Mouse (Mus musculus): ENCODE data around the gene Gm20431. TPM values are rescaled to one million over a fixed set of nuclear protein-coding genes. Genes with fewer than 3 reads are reported as not detected.
"Not testable (repeated sequence)": the region's sequence is repeated elsewhere in the genome, so short reads cannot be mapped to it uniquely, and the experiment has no call there.

The Gm20431 gene
- polyA plus RNA-seq, 1 experiment from 2014 or later, result 9.4 TPM

- Histone ChIP-seq H3K9ac (no peak overlapping the region), H3K4me1 (peaks cover 12% of the 10 kb centered on the region), H3K36me3 (peaks cover 26% of the 10 kb centered on the region), H3K4me3 (no peak overlapping the region), H3K27ac (no peak overlapping the region), H3K9me3 (no peaks in the 10 kb centered on the region), H3K27me3 (no peaks in the 10 kb centered on the region), H3K4me2 (no peak overlapping the region)
- WGBS, result 80% methylated on average over 13 of the region's 13 CpGs
- ATAC-seq (ENCODE audit: insufficient number of reproducible peaks, low FRiP score, low TSS enrichment, low read depth), result no peak
Observed at GRCm38 (mm10) chr2:167622352-167622751, 38.9 kb downstream of the Gm20431 start.

GRCm38 (mm10) chr2:167621255-167622087, 39.8 kb downstream of the Gm20431 start:
- 87% methylated on average over 9 of the region's 9 CpGs for WGBS
- Histone ChIP-seq H3K27me3 (no peaks in the 10 kb centered on the region), H3K36me3 (peaks cover 29% of the 10 kb centered on the region), H3K27ac (no peak overlapping the region), H3K9ac (no peak overlapping the region), H3K9me3 (no peaks in the 10 kb centered on the region), H3K4me1 (peaks cover 12% of the 10 kb centered on the region), H3K4me3 (no peak overlapping the region), H3K4me2 (no peak overlapping the region)
- ATAC-seq (ENCODE audit: insufficient number of reproducible peaks, low FRiP score, low TSS enrichment, low read depth), result no peak

GRCm38 (mm10) chr2:167617472-167617871, 43.8 kb downstream of the Gm20431 start:
- Histone ChIP-seq H3K4me2 (no peak overlapping the region), H3K9ac (no peak overlapping the region), H3K9me3 (no peaks in the 10 kb centered on the region), H3K4me1 (peaks cover 12% of the 10 kb centered on the region), H3K36me3 (peaks cover 61% of the 10 kb centered on the region), H3K27ac (no peak overlapping the region), H3K27me3 (no peaks in the 10 kb centered on the region), H3K4me3 (no peak overlapping the region)
- 73% methylated on average over 4 of the region's 4 CpGs for WGBS
- ATAC-seq (ENCODE audit: insufficient number of reproducible peaks, low FRiP score, low TSS enrichment, low read depth), result no peak

DNA sequence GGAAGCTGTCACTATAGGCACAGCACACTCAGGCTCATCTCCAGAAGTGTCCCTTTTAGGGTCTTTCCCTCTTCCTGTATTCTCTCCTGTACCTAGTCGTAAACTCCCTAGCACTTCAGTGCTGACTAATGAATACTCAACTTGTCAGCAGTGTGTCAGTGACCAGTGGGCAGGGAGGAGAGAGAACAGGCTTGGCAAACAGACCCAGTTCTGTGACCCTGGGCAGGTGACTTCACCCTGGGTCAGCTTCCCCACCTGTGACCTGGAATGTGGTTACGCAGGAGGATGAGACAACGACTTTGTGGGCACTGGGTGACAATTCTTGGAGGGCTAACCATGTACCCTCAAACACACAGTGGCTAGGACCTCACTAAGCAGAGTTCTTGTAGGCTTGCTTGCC, 44.3 kb downstream of the Gm20431 start:
- no peak overlapping the region for H3K4me2 ChIP-seq
- no peak overlapping the region for H3K9ac ChIP-seq
- peaks cover 63% of the 10 kb centered on the region for H3K36me3 ChIP-seq
- H3K27ac ChIP-seq, result no peak overlapping the region
- H3K9me3 ChIP-seq, result no peaks in the 10 kb centered on the region
- 87% methylated on average over 3 of the region's 3 CpGs for WGBS
- H3K4me3 ChIP-seq, result no peak overlapping the region
- peaks cover 11% of the 10 kb centered on the region for H3K4me1 ChIP-seq
- no peaks in the 10 kb centered on the region for H3K27me3 ChIP-seq
- no peak for ATAC-seq (ENCODE audit: insufficient number of reproducible peaks, low FRiP score, low TSS enrichment, low read depth)

DNA sequence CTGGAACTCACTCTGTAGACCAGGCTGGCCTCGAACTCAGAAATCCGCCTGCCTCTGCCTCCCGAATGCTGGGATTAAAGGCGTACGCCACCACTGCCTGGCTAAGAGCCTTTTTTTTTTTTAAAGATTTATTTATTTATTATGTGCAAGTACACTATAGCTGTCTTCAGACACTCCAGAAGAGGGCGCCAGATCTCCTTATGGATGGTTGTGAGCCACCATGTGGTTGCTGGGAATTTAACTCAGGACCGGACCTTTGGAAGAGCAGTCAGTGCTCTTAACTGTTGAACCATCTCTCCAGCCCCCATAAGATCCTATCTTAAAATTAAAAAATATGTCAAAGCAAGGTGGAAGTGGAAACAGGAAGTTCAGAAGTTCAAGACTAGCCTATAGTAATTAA, 48.0 kb downstream of the Gm20431 start:
- H3K36me3 ChIP-seq, result peaks cover 82% of the 10 kb centered on the region
- H3K4me3 ChIP-seq; H3K9ac ChIP-seq; H3K9me3 ChIP-seq; H3K27me3 ChIP-seq; H3K4me2 ChIP-seq; H3K4me1 ChIP-seq; ATAC-seq (ENCODE audit: insufficient number of reproducible peaks, low FRiP score, low TSS enrichment, low read depth); H3K27ac ChIP-seq: not testable (repeated sequence)
- WGBS, result 93% methylated on average over 7 of the region's 7 CpGs

DNA sequence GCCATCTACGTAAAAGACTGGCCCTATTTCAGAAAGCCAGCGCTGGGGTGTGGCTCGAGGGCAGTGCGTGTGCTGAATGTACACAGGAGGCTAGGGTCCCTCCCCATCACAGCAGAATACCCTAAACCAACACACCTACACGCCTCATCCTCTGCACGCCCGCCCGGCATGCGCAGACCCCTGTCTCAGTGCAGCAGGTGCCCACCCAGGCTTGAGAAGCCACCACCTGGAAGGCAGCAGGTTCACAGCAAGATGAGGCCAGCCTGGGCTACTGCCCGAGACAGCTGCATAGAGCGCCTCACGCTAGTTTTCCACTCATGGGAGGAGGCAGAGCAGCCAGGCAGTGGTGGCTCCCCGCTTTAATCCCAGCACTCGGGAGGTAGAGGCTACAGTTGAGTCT, 49.2 kb downstream of the Gm20431 start:
- H3K27ac ChIP-seq, result no peak overlapping the region
- H3K36me3 ChIP-seq, result peaks cover 77% of the 10 kb centered on the region

DNA sequence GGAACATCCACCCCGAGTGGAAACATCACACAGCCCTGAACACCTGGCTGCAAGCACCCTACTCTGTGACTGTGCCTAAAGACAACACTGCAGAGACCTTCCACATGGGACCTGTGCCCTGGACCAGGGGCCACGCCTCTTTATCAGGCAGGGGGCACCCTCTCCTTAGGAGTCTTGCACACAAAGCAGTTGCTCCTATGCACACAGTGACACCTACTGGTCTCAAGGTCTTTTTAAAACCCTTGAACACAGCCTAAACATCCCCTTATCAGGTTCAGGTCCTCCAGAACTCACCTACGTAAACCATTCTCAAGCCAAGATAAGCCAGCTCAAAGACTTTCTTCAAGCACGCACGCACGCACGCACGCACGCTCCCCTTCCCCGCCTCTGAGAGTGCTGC, 50.0 kb downstream of the Gm20431 start:
- no peak for ATAC-seq (ENCODE audit: insufficient number of reproducible peaks, low FRiP score, low TSS enrichment, low read depth)
- Histone ChIP-seq H3K27me3 (no peaks in the 10 kb centered on the region), H3K4me2 (no peak overlapping the region), H3K9me3 (no peaks in the 10 kb centered on the region), H3K4me1 (peaks cover 6% of the 10 kb centered on the region; the same call in 1 of the 2 replicates), H3K36me3 (peaks cover 76% of the 10 kb centered on the region), H3K27ac (no peak overlapping the region), H3K4me3 (no peak overlapping the region), H3K9ac (no peak overlapping the region)
- WGBS, result 90% methylated on average over 10 of the region's 10 CpGs

More for the DNA sequence above, 49.2 kb downstream of the Gm20431 start:
- H3K4me3 ChIP-seq, result no peak overlapping the region
- ATAC-seq (ENCODE audit: insufficient number of reproducible peaks, low FRiP score, low TSS enrichment, low read depth), result no peak
- H3K4me2 ChIP-seq, result no peak overlapping the region
- H3K4me1 ChIP-seq, result peaks cover 3% of the 10 kb centered on the region; the same call in 1 of the 2 replicates
- H3K9ac ChIP-seq, result no peak overlapping the region
- H3K27me3 ChIP-seq, result no peaks in the 10 kb centered on the region
- no peaks in the 10 kb centered on the region for H3K9me3 ChIP-seq
- 88% methylated on average over 14 of the region's 14 CpGs for WGBS

DNA sequence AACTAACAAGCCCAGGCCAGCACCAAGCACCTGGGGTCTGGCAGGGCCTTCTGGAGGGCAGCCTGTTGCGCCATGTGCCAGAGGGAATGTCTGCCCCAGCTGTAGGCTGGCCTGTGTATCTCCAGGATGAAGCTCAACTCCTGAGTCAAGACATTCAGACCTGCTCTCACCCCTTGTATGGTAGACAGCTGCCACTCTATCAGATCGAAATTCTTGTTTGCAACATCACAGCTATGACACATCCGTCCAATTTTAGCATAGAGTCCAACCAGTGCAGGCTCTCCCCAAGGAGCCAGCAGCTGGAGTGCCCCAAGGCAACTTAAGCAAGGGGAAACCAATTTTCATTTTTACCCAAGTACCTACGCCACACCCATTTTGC, 54.6 kb downstream of the Gm20431 start:
- H3K4me1 ChIP-seq, result peaks cover 25% of the 10 kb centered on the region
- H3K4me3 ChIP-seq, result no peak overlapping the region
- H3K9ac ChIP-seq, result no peak overlapping the region
- ATAC-seq (ENCODE audit: insufficient number of reproducible peaks, low FRiP score, low TSS enrichment, low read depth), result no peak
- 68% methylated on average over 4 of the region's 4 CpGs for WGBS
- peak overlapping the region; percentile 34; the same call in 1 of the 2 replicates for H3K27ac ChIP-seq
- 0 out of 2 replicates have a peak, but pooled peaks cover 3% of the 10 kb centered on the region for H3K27me3 ChIP-seq
- peaks cover 40% of the 10 kb centered on the region for H3K36me3 ChIP-seq
- no peak overlapping the region for H3K4me2 ChIP-seq
- H3K9me3 ChIP-seq, result no peaks in the 10 kb centered on the region

DNA sequence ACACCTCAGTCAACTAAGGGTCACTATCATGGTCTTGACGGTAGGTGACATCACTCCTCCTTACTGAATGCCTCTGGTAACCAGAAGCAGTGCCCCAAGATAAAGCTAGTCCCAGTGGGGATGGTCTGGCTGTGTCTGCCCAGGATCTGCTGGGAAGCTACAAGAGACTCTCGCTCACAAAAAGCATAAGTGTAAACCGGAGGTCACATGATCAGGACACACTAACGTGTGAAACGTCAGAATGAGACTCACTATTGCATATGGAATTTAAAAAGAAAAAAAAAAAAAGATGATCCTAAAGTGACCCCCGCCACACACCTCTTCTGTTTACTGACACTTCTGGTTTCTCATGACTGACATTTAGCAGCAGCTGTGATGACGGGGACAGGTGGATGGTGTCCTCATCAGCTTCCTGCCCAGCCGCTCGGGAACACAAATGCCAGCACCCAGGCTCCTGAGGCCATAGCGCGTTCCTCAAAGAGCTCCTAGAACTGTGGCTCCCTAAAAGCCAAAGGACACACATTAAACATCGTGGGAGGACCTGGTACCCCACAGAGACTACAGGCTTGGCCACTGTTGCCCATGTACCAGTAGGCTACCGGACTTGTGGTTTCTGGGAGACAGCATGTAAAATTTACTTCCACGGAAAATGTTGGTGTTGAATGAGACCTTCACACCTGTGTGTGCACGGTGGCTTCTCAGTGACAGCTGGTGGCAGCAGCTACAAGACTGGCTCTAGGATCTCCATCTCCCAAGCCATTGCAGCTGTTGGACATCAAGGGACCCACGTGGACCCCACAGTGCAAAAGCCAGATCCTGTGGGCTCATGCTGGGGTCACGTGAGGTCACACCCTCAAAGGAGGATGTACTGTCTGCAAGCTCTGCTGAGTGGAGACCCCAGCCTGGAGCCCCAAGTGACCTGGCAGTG, 55.2 kb downstream of the Gm20431 start:
- Histone ChIP-seq H3K36me3 (peaks cover 35% of the 10 kb centered on the region), H3K9me3 (no peaks in the 10 kb centered on the region), H3K4me2 (no peak overlapping the region), H3K27me3 (0 out of 2 replicates have a peak, but pooled peaks cover 3% of the 10 kb centered on the region), H3K4me1 (peaks cover 25% of the 10 kb centered on the region), H3K27ac (peak overlapping the region; percentile 34), H3K9ac (no peak overlapping the region), H3K4me3 (no peak overlapping the region)
- no peak for ATAC-seq (ENCODE audit: insufficient number of reproducible peaks, low FRiP score, low TSS enrichment, low read depth)
- 72% methylated on average over 17 of the region's 17 CpGs for WGBS

DNA sequence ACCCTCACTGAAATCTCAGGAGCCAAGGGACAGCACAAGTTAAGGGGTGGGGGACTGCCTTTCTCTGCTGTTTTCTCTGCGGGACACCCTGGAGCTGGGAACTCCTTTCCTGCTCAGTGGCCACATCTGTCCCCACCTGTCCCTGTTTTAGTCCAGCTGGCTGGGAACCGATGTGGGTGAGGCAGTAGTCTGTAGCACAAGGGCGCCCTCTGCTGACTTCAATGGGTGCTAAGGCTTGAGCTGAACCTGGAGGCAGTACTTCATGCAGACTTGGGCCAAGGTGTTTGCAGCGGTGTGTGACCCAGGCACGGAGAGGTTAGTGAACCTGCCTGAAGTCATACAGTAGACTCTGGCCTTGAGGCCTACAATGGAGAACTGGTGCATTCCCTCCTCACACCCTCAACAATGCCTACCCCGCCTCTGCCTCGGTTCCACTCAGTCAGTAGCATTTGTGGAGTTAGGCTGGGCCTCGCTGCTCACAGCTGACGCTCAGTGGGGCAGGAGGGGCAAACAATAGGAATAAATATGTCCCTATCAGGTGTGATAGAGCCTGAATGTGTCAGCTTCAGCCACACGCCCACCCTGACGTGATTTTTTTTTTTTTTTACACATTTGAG, 56.0 kb downstream of the Gm20431 start:
- H3K4me2 ChIP-seq, result no peak overlapping the region
- H3K27ac ChIP-seq, result no peak overlapping the region
- peak; percentile 46; the same call in 1 of the 2 replicates for ATAC-seq (ENCODE audit: insufficient number of reproducible peaks, low FRiP score, low TSS enrichment, low read depth)
- no peak overlapping the region for H3K9ac ChIP-seq
- 0 out of 2 replicates have a peak, but pooled peaks cover 3% of the 10 kb centered on the region for H3K27me3 ChIP-seq
- H3K4me3 ChIP-seq, result no peak overlapping the region
- peaks cover 28% of the 10 kb centered on the region for H3K36me3 ChIP-seq
- peaks cover 31% of the 10 kb centered on the region for H3K4me1 ChIP-seq
- no peaks in the 10 kb centered on the region for H3K9me3 ChIP-seq
- WGBS, result 32% methylated on average over 11 of the region's 11 CpGs

DNA sequence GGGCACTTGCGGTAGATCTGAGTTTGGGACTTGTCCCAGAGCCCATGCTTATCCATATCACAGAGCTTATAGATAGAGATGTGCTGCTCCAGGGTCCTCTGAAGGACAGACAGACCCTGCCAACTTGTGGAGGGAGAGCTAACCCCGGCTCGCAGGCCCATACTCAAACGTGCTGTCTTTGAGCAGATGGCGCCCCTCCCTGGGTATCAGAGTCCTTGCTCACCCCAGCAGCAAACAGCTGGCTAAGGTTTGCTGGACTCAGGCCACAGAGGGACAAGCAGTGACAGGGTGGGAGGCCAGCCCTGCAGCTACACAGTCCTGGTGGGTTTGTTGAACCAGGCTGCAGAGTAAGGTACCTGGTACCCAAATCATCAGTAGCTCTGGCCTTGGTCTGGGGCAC, 58.3 kb downstream of the Gm20431 start:
- H3K4me3 ChIP-seq, result no peak overlapping the region
- 34% methylated on average over 5 of the region's 5 CpGs for WGBS
- H3K27ac ChIP-seq, result no peak overlapping the region
- H3K9me3 ChIP-seq, result no peaks in the 10 kb centered on the region
- H3K4me2 ChIP-seq, result no peak overlapping the region
- H3K4me1 ChIP-seq, result peaks cover 55% of the 10 kb centered on the region
- H3K36me3 ChIP-seq, result peaks cover 16% of the 10 kb centered on the region
- H3K9ac ChIP-seq, result no peak overlapping the region
- 0 out of 2 replicates have a peak, but pooled peaks cover 3% of the 10 kb centered on the region for H3K27me3 ChIP-seq
- no peak for ATAC-seq (ENCODE audit: insufficient number of reproducible peaks, low FRiP score, low TSS enrichment, low read depth)

Measured in limb, embryonic 15.5 days (tissue).